Mouse (Mus musculus): ENCODE measurements at regions not wholly inside any gene's neighbourhood (a gene's known extent, or its start where the extent isn't known, plus 50 kb on each side); places are given as distances from the start of the nearest gene placed in this dataset.

GRCm38 (mm10) chr4:137117471-137118331 lies 69.1 kb upstream of the Zbtb40 start:
- TF ChIP-seq CTCF (IDR thresholded peaks at IDR 0.05; ENCODE audit: low read depth) (no peak), EP300 (IDR thresholded peaks at IDR 0.05; ENCODE audit: low read depth) (no peak)
